In the genomic region with DNA sequence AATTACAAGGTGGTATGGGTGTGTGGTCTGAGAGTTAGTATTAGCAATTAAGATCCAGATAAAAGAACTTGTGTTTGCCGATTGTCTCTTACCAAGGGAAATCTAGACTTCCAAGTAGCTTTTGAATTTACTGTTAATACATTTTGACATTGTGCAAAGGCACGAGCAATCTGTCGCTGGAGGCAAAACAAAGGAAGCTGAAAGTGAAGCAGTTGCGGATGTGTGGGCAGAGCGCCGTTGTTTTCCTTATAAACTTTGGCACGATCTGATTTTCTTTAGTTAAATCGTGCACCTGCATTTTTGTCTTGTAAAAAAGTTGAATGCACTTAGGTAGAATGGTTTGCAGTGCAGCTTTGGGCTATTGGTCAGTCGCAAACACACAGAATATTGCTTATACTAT, we compare ENCODE assay signal across 7 mouse cellular contexts. TPM values are rescaled to one million over a fixed set of nuclear protein-coding genes. Genes with fewer than 3 reads are reported as not detected.
DNase-seq lines count a peak whose midpoint lies in the region; ATAC-seq lines count a peak whose summit lies in the region.

No protein-coding gene starts in this region.

- peak overlapping the region; percentile 54; the same call in 1 of the 2 replicates for H3K4me3 ChIP-seq in neural tube, embryonic 11.5 days (ENCODE audit: low read depth, low read length)
- peak overlapping the region; percentile 56 for H3K4me3 ChIP-seq in forebrain, embryonic 11.5 days (ENCODE audit: low read depth, low read length)
- peak overlapping the region; percentile 59 for H3K4me3 ChIP-seq in limb, embryonic 13.5 days
- peak overlapping the region; percentile 54 for H3K4me3 ChIP-seq in stomach, embryonic 14.5 days (ENCODE audit: low read depth, low read length)

- H3K27me3 ChIP-seq in neural tube, embryonic 11.5 days (ENCODE audit: control insufficient read depth, insufficient read depth, low read length) = no peaks in the 10 kb centered on the region
- no peaks in the 10 kb centered on the region for H3K27me3 ChIP-seq in forebrain, embryonic 11.5 days (ENCODE audit: control insufficient read depth, insufficient read depth, low read length)
- no peaks in the 10 kb centered on the region for H3K27me3 ChIP-seq in limb, embryonic 13.5 days
- no peaks in the 10 kb centered on the region for H3K27me3 ChIP-seq in stomach, embryonic 14.5 days (ENCODE audit: control insufficient read depth, insufficient read depth, low read length)

- 60% methylated on average over 9 of the region's 9 CpGs for WGBS in neural tube, embryonic 11.5 days
- 54% methylated on average over 9 of the region's 9 CpGs for WGBS in forebrain, embryonic 11.5 days
- WGBS in limb, embryonic 13.5 days = 42% methylated on average over 9 of the region's 9 CpGs
- whole genome bisulfite sequencing in stomach, embryonic 14.5 days = 41% methylated on average over 9 of the region's 9 CpGs

- no peaks in the 10 kb centered on the region for H3K9me3 ChIP-seq in neural tube, embryonic 11.5 days (ENCODE audit: control insufficient read depth, low read length)
- H3K9me3 ChIP-seq in forebrain, embryonic 11.5 days (ENCODE audit: control insufficient read depth, low read length) = no peaks in the 10 kb centered on the region
- no peaks in the 10 kb centered on the region for H3K9me3 ChIP-seq in limb, embryonic 13.5 days
- H3K9me3 ChIP-seq in stomach, embryonic 14.5 days (ENCODE audit: control insufficient read depth, low read depth, low read length) = no peaks in the 10 kb centered on the region

- no peaks in the 10 kb centered on the region; the same call in 1 of the 2 replicates for H3K4me1 ChIP-seq in neural tube, embryonic 11.5 days (ENCODE audit: control insufficient read depth, insufficient read depth, low read length)
- peaks cover 2% of the 10 kb centered on the region; the same call in 1 of the 2 replicates for H3K4me1 ChIP-seq in forebrain, embryonic 11.5 days (replicated peaks; ENCODE audit: control insufficient read depth, insufficient read depth, low read length)
- H3K4me1 ChIP-seq in limb, embryonic 13.5 days = peaks cover 33% of the 10 kb centered on the region
- peaks cover 24% of the 10 kb centered on the region for H3K4me1 ChIP-seq in stomach, embryonic 14.5 days (ENCODE audit: control insufficient read depth, insufficient read depth, low read length)

- ATAC-seq in neural tube, embryonic 11.5 days (ENCODE audit: insufficient read depth, low FRiP score, low TSS enrichment) = no peak
- ATAC-seq in forebrain, embryonic 11.5 days (replicated peaks; ENCODE audit: low FRiP score) = no peak
- ATAC-seq in limb, embryonic 13.5 days (ENCODE audit: low FRiP score, low read depth) = no peak
- ATAC-seq in stomach, embryonic 14.5 days (ENCODE audit: insufficient number of reproducible peaks, insufficient read depth, low FRiP score, low read depth) = peak; percentile 5; the same call in 1 of the 2 replicates

- H3K36me3 ChIP-seq in neural tube, embryonic 11.5 days (ENCODE audit: control insufficient read depth, insufficient read depth, low read length) = no peaks in the 10 kb centered on the region
- no peaks in the 10 kb centered on the region for H3K36me3 ChIP-seq in forebrain, embryonic 11.5 days (ENCODE audit: control insufficient read depth, insufficient read depth, low read length)
- H3K36me3 ChIP-seq in limb, embryonic 13.5 days = peaks cover 9% of the 10 kb centered on the region
- no peaks in the 10 kb centered on the region for H3K36me3 ChIP-seq in stomach, embryonic 14.5 days (ENCODE audit: control insufficient read depth, insufficient read depth, low read length)

- H3K27ac ChIP-seq in neural tube, embryonic 11.5 days (ENCODE audit: low read depth, low read length) = peak overlapping the region; percentile 86; the same call in 1 of the 2 replicates
- no peak overlapping the region for H3K27ac ChIP-seq in forebrain, embryonic 11.5 days (ENCODE audit: low read depth, low read length)
- H3K27ac ChIP-seq in limb, embryonic 13.5 days = peak overlapping the region; percentile 86
- H3K27ac ChIP-seq in stomach, embryonic 14.5 days (ENCODE audit: low read length) = no peak overlapping the region

- no peak for DNase-seq in neural tube, embryonic 11.5 days (ENCODE audit: low spot score)
- no peak for DNase-seq in neural tube, embryonic 10.5 days (ENCODE audit: extremely low spot score, low spot score)
- DNase-seq in forebrain, embryonic 11.5 days (ENCODE audit: low spot score) = no peak
- no peak for DNase-seq in adrenal gland, postnatal 10 days
- no peak for DNase-seq in thymus, adult 18-20 months

- peak overlapping the region; percentile 87 for H3K9ac ChIP-seq in neural tube, embryonic 11.5 days (ENCODE audit: low read length)
- peak overlapping the region; percentile 77 for H3K9ac ChIP-seq in forebrain, embryonic 11.5 days (ENCODE audit: low read length)
- peak overlapping the region; percentile 77 for H3K9ac ChIP-seq in limb, embryonic 13.5 days
- 0 out of 2 replicates have a peak overlapping the region, but pooled peaks have one; percentile 74 for H3K9ac ChIP-seq in stomach, embryonic 14.5 days (replicated peaks; ENCODE audit: low read depth, low read length)

- peak overlapping the region; percentile 50 for H3K4me2 ChIP-seq in neural tube, embryonic 11.5 days (ENCODE audit: low read depth)
- H3K4me2 ChIP-seq in forebrain, embryonic 11.5 days (ENCODE audit: low read depth, low read length, severe bottlenecking) = peak overlapping the region; percentile 74
- H3K4me2 ChIP-seq in limb, embryonic 13.5 days (replicated peaks) = peak overlapping the region; percentile 72
- peak overlapping the region; percentile 66 for H3K4me2 ChIP-seq in stomach, embryonic 14.5 days (replicated peaks; ENCODE audit: low read depth, low read length)

RNA-seq across cellular contexts. Expression of a gene that starts 40.6 kb away (rescaled TPM):
- 32.8 and 34.9 TPM in 2 replicates for polyA plus RNA-seq in neural tube, embryonic 11.5 days (2014; fragmentation: Nextera tagmentation; extraction: Ambion mirVana)
- 26.3 and 30.4 TPM in 2 replicates for polyA plus RNA-seq in forebrain, embryonic 11.5 days (2014; fragmentation: Nextera tagmentation; extraction: Ambion mirVana)
- 26.0 and 29.2 TPM in 2 replicates for polyA plus RNA-seq in limb, embryonic 13.5 days (2015; fragmentation: Nextera tagmentation; extraction: Ambion mirVana)
- polyA plus RNA-seq in stomach, embryonic 14.5 days (2014; fragmentation: Nextera tagmentation; extraction: Ambion mirVana) = 15.2 and 16.0 TPM in 2 replicates
- total RNA-seq in adrenal gland, postnatal 10 days (2021) = 1 to 10 TPM; 6.4 to 9.7 TPM

Comparison
In these comparisons a context has a peak if more than half of its experiments do, and no peak if none do; other contexts are left out.
1. H3K27ac ChIP-seq: peak in neural tube, embryonic 11.5 days (single experiment) and limb, embryonic 13.5 days (single experiment); none in forebrain, embryonic 11.5 days (single experiment) and stomach, embryonic 14.5 days (single experiment).
2. Peak in every context shown above with its lines, with median percentiles within 50 percentile points of each other: H3K4me2 ChIP-seq, H3K4me3 ChIP-seq and H3K9ac ChIP-seq.